Mouse (Mus musculus) urinary bladder, postnatal 14 days (tissue): ENCODE results near the gene Sumf2.
A peak's percentile ranks its signal among the peaks of the same experiment; 100 is the strongest.

ENCODE experiments used
- DNase-seq: peaks from one replicate; pipeline ENCODE4 v3.0.0; 2021; ENCODE audit warnings: low spot score

Gene Sumf2

GRCm38 (mm10) chr5:129908242-129908965 is 61.6 kb downstream of the Sumf2 start, which contains the start of gene Nupr1l:
Gene Nupr1l, plus strand, starts transcription at chr5:129908540.
- DNase-seq: peak; percentile 94

- DNase-seq: no peak
Measured at GRCm38 (mm10) chr5:129909147-129909546, 62.4 kb downstream of the Sumf2 start.

DNA sequence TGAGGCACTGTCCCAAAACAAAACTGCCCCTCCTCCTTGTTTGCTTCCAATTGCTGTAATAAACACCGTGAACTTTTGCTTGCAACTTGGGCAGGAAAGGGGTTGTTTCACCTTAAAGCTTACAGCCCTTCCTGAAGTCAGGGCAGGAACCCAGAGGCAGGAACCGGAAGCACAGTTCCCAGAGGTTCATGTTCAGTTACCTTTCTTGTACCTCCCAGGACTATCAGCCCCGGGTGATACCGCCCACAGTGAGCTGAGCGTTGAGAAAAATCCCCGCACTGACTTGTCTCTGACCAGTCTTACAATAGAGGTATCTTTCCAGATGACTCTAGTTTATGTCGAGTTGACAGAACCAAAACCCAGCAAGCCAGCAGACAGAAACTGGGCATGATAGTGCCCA is 62.8 kb downstream of the Sumf2 start:
- DNase-seq: no peak
